Mouse (Mus musculus): ENCODE results near the gene 1700037H04Rik. TPM values are rescaled to one million over a fixed set of nuclear protein-coding genes. Genes with fewer than 3 reads are reported as not detected.

Gene 1700037H04Rik
- total and polyA plus RNA-seq, 2 experiments from 2014 or later = 35.9 to 48.3 TPM

- Histone ChIP-seq H3K9me3 (replicated peaks; ENCODE audit: control insufficient read depth, low read length) (no peaks in the 10 kb centered on the region), H3K9ac (replicated peaks; ENCODE audit: low read depth, low read length) (no peak overlapping the region), H3K36me3 (replicated peaks; ENCODE audit: control insufficient read depth, insufficient read depth, low read length) (peaks cover 31% of the 10 kb centered on the region), H3K27me3 (ENCODE audit: control insufficient read depth, insufficient read depth, low read length) (no peaks in the 10 kb centered on the region), H3K4me1 (ENCODE audit: control insufficient read depth, insufficient read depth) (peaks cover 26% of the 10 kb centered on the region), H3K4me2 (ENCODE audit: low read depth, low read length) (no peak overlapping the region), H3K4me3 (ENCODE audit: low read depth, low read length) (no peak overlapping the region), H3K27ac (ENCODE audit: low read depth) (peak overlapping the region; percentile 56)
- ATAC-seq (ENCODE audit: insufficient read depth, low read depth) = no peak
- no peak for DNase-seq (ENCODE audit: low spot score)
- WGBS = 34% methylated on average over 5 of the region's 5 CpGs
- no peak for TF ChIP-seq EP300 (IDR thresholded peaks at IDR 0.05; ENCODE audit: low read depth)
- no peak for TF ChIP-seq CTCF (IDR thresholded peaks at IDR 0.05; ENCODE audit: low read depth)
These were observed 19.4 kb downstream of the 1700037H04Rik start for GRCm38 (mm10) chr2:131140533-131140905.

GRCm38 (mm10) chr2:131139886-131140532, 19.9 kb downstream of the 1700037H04Rik start:
- TF ChIP-seq CTCF (IDR thresholded peaks at IDR 0.05; ENCODE audit: low read depth) = no peak
- no peak for TF ChIP-seq EP300 (IDR thresholded peaks at IDR 0.05; ENCODE audit: low read depth)
- Histone ChIP-seq H3K4me2 (ENCODE audit: low read depth, low read length) (no peak overlapping the region), H3K27me3 (ENCODE audit: control insufficient read depth, insufficient read depth, low read length) (no peaks in the 10 kb centered on the region), H3K4me1 (ENCODE audit: control insufficient read depth, insufficient read depth) (peaks cover 27% of the 10 kb centered on the region), H3K4me3 (ENCODE audit: low read depth, low read length) (no peak overlapping the region), H3K27ac (ENCODE audit: low read depth) (peak overlapping the region; percentile 83), H3K9ac (replicated peaks; ENCODE audit: low read depth, low read length) (no peak overlapping the region), H3K36me3 (replicated peaks; ENCODE audit: control insufficient read depth, insufficient read depth, low read length) (peaks cover 27% of the 10 kb centered on the region), H3K9me3 (replicated peaks; ENCODE audit: control insufficient read depth, low read length) (no peaks in the 10 kb centered on the region)
- peak; percentile 71 for DNase-seq (ENCODE audit: low spot score)
- peak; percentile 42 for ATAC-seq (ENCODE audit: insufficient read depth, low read depth)
- 13% methylated on average over 5 of the region's 5 CpGs for WGBS

- H3K4me2 ChIP-seq (ENCODE audit: low read depth, low read length) = no peak overlapping the region
- no peak for ATAC-seq (ENCODE audit: insufficient read depth, low read depth)
- H3K9ac ChIP-seq (replicated peaks; ENCODE audit: low read depth, low read length) = no peak overlapping the region
- H3K4me1 ChIP-seq (ENCODE audit: control insufficient read depth, insufficient read depth) = peaks cover 32% of the 10 kb centered on the region
- no peaks in the 10 kb centered on the region for H3K27me3 ChIP-seq (ENCODE audit: control insufficient read depth, insufficient read depth, low read length)
- peaks cover 20% of the 10 kb centered on the region for H3K36me3 ChIP-seq (replicated peaks; ENCODE audit: control insufficient read depth, insufficient read depth, low read length)
- TF ChIP-seq CTCF (IDR thresholded peaks at IDR 0.05; ENCODE audit: low read depth) (no peak), EP300 (IDR thresholded peaks at IDR 0.05; ENCODE audit: low read depth) (no peak)
- peak; percentile 1 for DNase-seq (ENCODE audit: low spot score)
- no peaks in the 10 kb centered on the region for H3K9me3 ChIP-seq (replicated peaks; ENCODE audit: control insufficient read depth, low read length)
- 84% methylated on average over 5 of the region's 5 CpGs for WGBS
- peak overlapping the region; percentile 83 for H3K27ac ChIP-seq (ENCODE audit: low read depth)
- H3K4me3 ChIP-seq (ENCODE audit: low read depth, low read length) = no peak overlapping the region
These were observed 20.6 kb downstream of the 1700037H04Rik start for GRCm38 (mm10) chr2:131139287-131139686.

- Histone ChIP-seq H3K27ac (ENCODE audit: low read depth) (peak overlapping the region; percentile 33; the same call in 1 of the 2 replicates), H3K9me3 (replicated peaks; ENCODE audit: control insufficient read depth, low read length) (no peaks in the 10 kb centered on the region), H3K27me3 (ENCODE audit: control insufficient read depth, insufficient read depth, low read length) (no peaks in the 10 kb centered on the region), H3K4me3 (ENCODE audit: low read depth, low read length) (no peak overlapping the region), H3K9ac (replicated peaks; ENCODE audit: low read depth, low read length) (no peak overlapping the region), H3K4me2 (ENCODE audit: low read depth, low read length) (no peak overlapping the region), H3K36me3 (replicated peaks; ENCODE audit: control insufficient read depth, insufficient read depth, low read length) (peaks cover 17% of the 10 kb centered on the region), H3K4me1 (ENCODE audit: control insufficient read depth, insufficient read depth) (peaks cover 32% of the 10 kb centered on the region)
- no peak for ATAC-seq (ENCODE audit: insufficient read depth, low read depth)
- no peak for TF ChIP-seq CTCF (IDR thresholded peaks at IDR 0.05; ENCODE audit: low read depth)
- TF ChIP-seq EP300 (IDR thresholded peaks at IDR 0.05; ENCODE audit: low read depth) = no peak
- 93% methylated on average over 7 of the region's 7 CpGs for WGBS
- no peak for DNase-seq (ENCODE audit: low spot score)
These were observed 21.1 kb downstream of the 1700037H04Rik start for GRCm38 (mm10) chr2:131138760-131139159.

- Histone ChIP-seq H3K4me3 (ENCODE audit: low read depth, low read length) (no peak overlapping the region), H3K4me1 (ENCODE audit: control insufficient read depth, insufficient read depth) (peaks cover 32% of the 10 kb centered on the region), H3K27me3 (ENCODE audit: control insufficient read depth, insufficient read depth, low read length) (no peaks in the 10 kb centered on the region), H3K9ac (replicated peaks; ENCODE audit: low read depth, low read length) (no peak overlapping the region), H3K4me2 (ENCODE audit: low read depth, low read length) (no peak overlapping the region), H3K27ac (ENCODE audit: low read depth) (peak overlapping the region; percentile 30; the same call in 1 of the 2 replicates), H3K36me3 (replicated peaks; ENCODE audit: control insufficient read depth, insufficient read depth, low read length) (peaks cover 13% of the 10 kb centered on the region), H3K9me3 (replicated peaks; ENCODE audit: control insufficient read depth, low read length) (no peaks in the 10 kb centered on the region)
- TF ChIP-seq CTCF (IDR thresholded peaks at IDR 0.05; ENCODE audit: low read depth) (no peak), EP300 (IDR thresholded peaks at IDR 0.05; ENCODE audit: low read depth) (no peak)
- ATAC-seq (ENCODE audit: insufficient read depth, low read depth) (no peak), DNase-seq (ENCODE audit: low spot score) (peak; percentile 2)
- 76% methylated on average over 4 of the region's 4 CpGs for WGBS
These were observed 21.6 kb downstream of the 1700037H04Rik start for GRCm38 (mm10) chr2:131138296-131138695.

Data from heart, postnatal 0 days (tissue).